Mouse (Mus musculus): Measurements from ENCODE around the gene Thoc6.

Thoc6 gene

GRCm38 (mm10) chr17:23630195-23631020 lies 43.3 kb downstream of the Thoc6 start:
- CTCF ChIA-PET = interaction anchor here (0.5 to 2.5 kb wide), 109 partner anchors 9 to 756 kb away, joined by 3 to 46 read pairs (median 4); partner anchors contain the start of genes Zfp13 (in 4 of the 4), Mmp25 (in 3 of the 4), Bicdl2 (in 2 of the 4) and Zfp213 (in 2 of the 4)
- POLR2A ChIA-PET = interaction anchor here (0.6 to 2.4 kb wide), 45 partner anchors 9 to 206 kb away, joined by 3 to 19 read pairs (median 5); partner anchors contain the start of genes Mmp25 (in 2 of the 4), Cldn6 (in 1 of the 4), Zfp13 (in 1 of the 4) and Zfp213 (in 1 of the 4)

DNA sequence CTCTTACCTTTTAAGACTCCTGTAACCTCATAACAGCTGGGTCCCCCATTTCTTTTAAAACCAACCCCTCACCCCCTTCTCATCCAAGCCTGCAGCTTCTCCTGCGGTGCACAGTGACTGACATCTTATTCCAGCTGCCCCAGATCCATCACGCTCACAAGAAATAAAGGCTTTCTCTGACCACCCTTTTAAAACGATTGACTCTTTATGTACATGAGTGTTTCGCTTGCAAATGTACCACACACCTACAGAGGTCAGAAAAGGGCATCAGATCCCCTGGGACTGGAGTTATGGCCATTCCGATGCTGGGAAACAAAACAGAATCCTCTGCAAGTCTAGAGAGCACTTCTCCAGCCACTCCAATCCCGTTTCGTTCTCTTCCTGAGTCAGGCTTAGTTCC lies 45.9 kb downstream of the Thoc6 start:
- POLR2A ChIA-PET = interaction anchor here in 2 of 4 experiments (0.9 to 1.5 kb wide), 8 partner anchors 10 to 71 kb away, joined by 3 to 5 read pairs (median 4); no protein-coding TSS in a partner anchor

GRCm38 (mm10) chr17:23620351-23620750 lies 53.3 kb downstream of the Thoc6 start:
- ChIA-PET POLR2A (interaction anchor here in 1 of 4 experiments (1.9 kb wide), 1 partner anchor 10 kb away, joined by 7 read pairs; no protein-coding TSS in a partner anchor), CTCF (interaction anchor here in 2 of 4 experiments (0.6 to 2.7 kb wide), 5 partner anchors 10 to 48 kb away, joined by 3 to 18 read pairs (median 4); no protein-coding TSS in a partner anchor)

More for the DNA sequence above, 45.9 kb downstream of the Thoc6 start:
- CTCF ChIA-PET = interaction anchor here in 3 of 4 experiments (0.5 to 2.8 kb wide), 11 partner anchors 17 to 1920 kb away, joined by 3 to 15 read pairs (median 4); partner anchors contain the start of gene Mmp25 (in 1 of the 3)

Measured in embryonic stem cell, embryonic (primary cell).